Mouse (Mus musculus): ENCODE measurements at regions not wholly inside any gene's neighbourhood (a gene's known extent, or its start where the extent isn't known, plus 50 kb on each side); places are given as distances from the start of the nearest gene placed in this dataset.

DNA sequence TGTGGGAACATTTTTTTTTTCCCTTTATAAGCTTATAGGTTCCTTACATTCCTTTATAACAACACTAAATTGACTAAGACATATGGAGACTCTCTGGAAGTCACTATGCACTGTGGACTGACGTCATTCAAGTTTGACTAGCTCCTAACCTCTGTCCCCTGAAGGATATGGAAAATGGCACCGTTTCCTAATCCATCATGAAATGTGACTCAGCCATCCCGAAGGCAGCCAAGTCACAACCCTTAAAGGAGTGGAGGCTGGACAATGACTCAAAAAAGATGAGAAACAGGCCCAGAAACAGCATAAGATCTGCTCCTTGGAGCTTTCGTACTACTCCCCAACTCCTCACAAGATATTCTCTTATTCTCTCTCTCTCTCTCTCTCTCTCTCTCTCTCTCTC, 253.5 kb downstream of the Hhipl2 start:
- peaks cover 3% of the 10 kb centered on the region; the same call in 1 of the 2 replicates for H3K9me3 ChIP-seq (ENCODE audit: control insufficient read depth, low read length)
- ATAC-seq (ENCODE audit: low FRiP score, low TSS enrichment), result no peak
- no peak overlapping the region for H3K9ac ChIP-seq (ENCODE audit: low read depth, low read length)
- no peak overlapping the region for H3K4me2 ChIP-seq (replicated peaks; ENCODE audit: low read depth, low read length)
- H3K4me3 ChIP-seq (ENCODE audit: low read length), result no peak overlapping the region
- no peak overlapping the region for H3K27ac ChIP-seq (ENCODE audit: low read depth, low read length)
- no peaks in the 10 kb centered on the region for H3K27me3 ChIP-seq (ENCODE audit: control insufficient read depth, insufficient read depth, low read length)
- no peaks in the 10 kb centered on the region for H3K4me1 ChIP-seq (ENCODE audit: control insufficient read depth, insufficient read depth, low read length)
- 70% methylated on average over 4 of the region's 4 CpGs for WGBS
- H3K36me3 ChIP-seq (ENCODE audit: control insufficient read depth, insufficient read depth, low read length), result no peaks in the 10 kb centered on the region

DNA sequence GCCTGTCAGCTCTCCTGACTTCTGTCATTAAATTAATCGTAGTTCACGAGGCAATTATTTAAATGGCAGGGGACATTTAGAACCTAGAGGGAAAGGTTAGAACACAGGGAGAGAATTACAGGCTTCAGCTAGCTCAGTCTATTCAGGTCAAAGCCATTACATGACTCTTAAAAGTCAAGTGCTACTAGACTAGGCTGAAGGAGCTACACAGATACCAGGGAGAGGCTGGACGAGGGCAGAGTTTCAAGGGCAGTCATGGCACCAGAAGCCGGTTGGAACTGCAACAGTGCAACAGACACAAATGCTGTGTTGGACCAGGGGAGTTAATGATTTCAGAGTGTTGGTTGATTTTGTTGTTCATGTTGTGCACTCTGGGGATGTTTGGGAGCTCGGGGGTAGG, 254.5 kb downstream of the Hhipl2 start:
- H3K9ac ChIP-seq (ENCODE audit: low read depth, low read length), result no peak overlapping the region
- H3K4me2 ChIP-seq (replicated peaks; ENCODE audit: low read depth, low read length), result no peak overlapping the region
- no peaks in the 10 kb centered on the region for H3K27me3 ChIP-seq (ENCODE audit: control insufficient read depth, insufficient read depth, low read length)
- H3K4me1 ChIP-seq (ENCODE audit: control insufficient read depth, insufficient read depth, low read length), result no peaks in the 10 kb centered on the region
- WGBS, result 82% methylated on average over 5 of the region's 5 CpGs
- H3K27ac ChIP-seq (ENCODE audit: low read depth, low read length), result no peak overlapping the region
- no peak overlapping the region for H3K4me3 ChIP-seq (ENCODE audit: low read length)
- no peaks in the 10 kb centered on the region for H3K9me3 ChIP-seq (ENCODE audit: control insufficient read depth, low read length)
- ATAC-seq (ENCODE audit: low FRiP score, low TSS enrichment), result no peak
- H3K36me3 ChIP-seq (ENCODE audit: control insufficient read depth, insufficient read depth, low read length), result no peaks in the 10 kb centered on the region

DNA sequence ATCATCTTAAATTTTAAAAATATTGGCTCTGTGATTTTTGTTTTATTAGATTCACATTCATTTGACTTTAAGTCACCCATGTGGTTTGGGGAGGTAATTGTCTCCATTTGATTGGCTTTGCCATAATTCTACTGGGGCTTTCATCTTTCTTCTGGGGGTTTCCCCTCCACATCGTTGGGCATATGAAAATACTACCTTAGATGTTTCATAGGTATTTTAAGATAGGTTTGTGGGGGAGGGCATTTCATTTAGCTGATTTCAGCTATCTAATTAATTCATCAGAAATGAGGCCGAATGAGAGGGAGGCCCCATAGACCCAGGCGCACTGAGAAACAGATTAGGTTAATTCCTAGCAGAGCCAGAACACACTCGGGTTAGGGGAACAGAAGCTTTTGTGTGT, 259.6 kb downstream of the Hhipl2 start:
- Histone ChIP-seq H3K4me3 (ENCODE audit: low read length) (no peak overlapping the region), H3K36me3 (ENCODE audit: control insufficient read depth, insufficient read depth, low read length) (no peaks in the 10 kb centered on the region), H3K27me3 (ENCODE audit: control insufficient read depth, insufficient read depth, low read length) (no peaks in the 10 kb centered on the region), H3K4me2 (replicated peaks; ENCODE audit: low read depth, low read length) (no peak overlapping the region), H3K27ac (ENCODE audit: low read depth, low read length) (no peak overlapping the region), H3K4me1 (ENCODE audit: control insufficient read depth, insufficient read depth, low read length) (no peaks in the 10 kb centered on the region), H3K9ac (ENCODE audit: low read depth, low read length) (no peak overlapping the region), H3K9me3 (ENCODE audit: control insufficient read depth, low read length) (no peaks in the 10 kb centered on the region)
- 90% methylated on average over 4 of the region's 4 CpGs for WGBS
- no peak for ATAC-seq (ENCODE audit: low FRiP score, low TSS enrichment)

DNA sequence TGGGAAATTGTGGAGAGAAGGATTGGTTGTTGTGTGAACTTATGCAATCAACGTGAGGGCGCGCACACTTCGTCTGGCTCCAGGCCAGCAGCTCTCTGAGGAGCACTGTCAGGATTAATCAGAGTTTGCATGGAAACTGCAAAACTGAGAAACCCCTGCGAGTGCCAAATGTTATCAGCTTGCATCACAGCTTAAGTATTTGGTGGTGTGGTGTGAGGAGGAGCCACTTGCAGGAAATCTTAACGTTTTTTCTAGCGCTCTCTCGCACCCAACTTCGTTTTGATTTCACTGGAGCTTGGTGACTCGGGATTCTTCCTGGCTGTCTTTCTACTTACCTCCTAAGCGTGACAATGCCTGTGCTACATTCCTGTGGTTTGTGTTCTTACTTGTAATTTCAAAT, 261.9 kb downstream of the Hhipl2 start:
- H3K4me3 ChIP-seq (ENCODE audit: low read length), result no peak overlapping the region
- H3K4me2 ChIP-seq (replicated peaks; ENCODE audit: low read depth, low read length), result no peak overlapping the region
- H3K9me3 ChIP-seq (ENCODE audit: control insufficient read depth, low read length), result no peaks in the 10 kb centered on the region
- no peak overlapping the region for H3K9ac ChIP-seq (ENCODE audit: low read depth, low read length)
- H3K36me3 ChIP-seq (ENCODE audit: control insufficient read depth, insufficient read depth, low read length), result no peaks in the 10 kb centered on the region
- no peaks in the 10 kb centered on the region for H3K4me1 ChIP-seq (ENCODE audit: control insufficient read depth, insufficient read depth, low read length)
- no peak for ATAC-seq (ENCODE audit: low FRiP score, low TSS enrichment)
- WGBS, result 62% methylated on average over 11 of the region's 11 CpGs
- no peak overlapping the region for H3K27ac ChIP-seq (ENCODE audit: low read depth, low read length)
- no peaks in the 10 kb centered on the region for H3K27me3 ChIP-seq (ENCODE audit: control insufficient read depth, insufficient read depth, low read length)

DNA sequence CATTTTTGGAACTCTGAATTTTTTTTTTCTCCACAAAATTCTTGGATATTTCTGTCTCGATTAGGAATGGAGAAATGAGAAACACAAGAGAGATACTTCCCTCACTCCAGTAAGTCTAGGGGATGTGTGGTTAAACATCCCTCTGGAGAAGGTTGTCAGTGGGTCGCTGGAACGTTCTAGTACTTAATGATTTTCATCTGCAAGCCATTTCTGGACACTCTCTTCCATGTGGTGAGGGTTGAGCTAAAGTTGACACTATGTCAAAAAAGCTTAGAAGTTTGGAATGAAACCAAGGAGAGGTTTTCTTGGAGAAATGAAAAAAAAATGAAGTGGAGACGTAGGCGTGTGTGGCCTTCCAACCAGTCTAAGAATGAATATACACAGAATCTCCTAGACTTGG, 268.0 kb downstream of the Hhipl2 start:
- ATAC-seq (ENCODE audit: low FRiP score, low TSS enrichment), result no peak

DNA sequence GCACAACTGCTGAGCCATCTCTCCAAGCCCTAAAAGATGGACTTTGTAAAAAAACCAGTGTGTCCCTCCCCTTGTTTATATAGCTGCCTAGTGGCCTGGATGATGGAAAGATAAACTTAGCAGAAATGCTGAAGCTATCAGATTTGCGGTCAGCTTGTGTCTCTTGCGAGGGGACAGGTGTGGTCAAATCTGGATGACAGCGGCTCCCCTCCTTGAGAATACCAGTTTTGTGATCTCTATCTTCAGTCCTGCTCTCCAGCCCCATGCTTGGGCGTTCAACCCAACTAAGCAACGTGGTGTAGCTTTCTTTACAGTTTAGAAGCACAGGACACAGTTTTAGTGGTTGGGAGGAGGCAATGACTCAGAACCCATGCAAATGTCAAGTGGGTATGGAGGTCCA, 274.7 kb downstream of the Hhipl2 start:
- Histone ChIP-seq H3K4me2 (replicated peaks; ENCODE audit: low read depth, low read length) (no peak overlapping the region), H3K9me3 (ENCODE audit: control insufficient read depth, low read length) (no peaks in the 10 kb centered on the region), H3K4me1 (ENCODE audit: control insufficient read depth, insufficient read depth, low read length) (no peaks in the 10 kb centered on the region), H3K27ac (ENCODE audit: low read depth, low read length) (no peak overlapping the region), H3K4me3 (ENCODE audit: low read length) (no peak overlapping the region), H3K36me3 (ENCODE audit: control insufficient read depth, insufficient read depth, low read length) (no peaks in the 10 kb centered on the region), H3K9ac (ENCODE audit: low read depth, low read length) (no peak overlapping the region), H3K27me3 (ENCODE audit: control insufficient read depth, insufficient read depth, low read length) (no peaks in the 10 kb centered on the region)
- 75% methylated on average over 5 of the region's 5 CpGs for WGBS
- ATAC-seq (ENCODE audit: low FRiP score, low TSS enrichment), result no peak

More for the DNA sequence above, 268.0 kb downstream of the Hhipl2 start:
- Histone ChIP-seq H3K27me3 (ENCODE audit: control insufficient read depth, insufficient read depth, low read length) (no peaks in the 10 kb centered on the region), H3K4me3 (ENCODE audit: low read length) (no peak overlapping the region), H3K9me3 (ENCODE audit: control insufficient read depth, low read length) (no peaks in the 10 kb centered on the region), H3K9ac (ENCODE audit: low read depth, low read length) (no peak overlapping the region), H3K36me3 (ENCODE audit: control insufficient read depth, insufficient read depth, low read length) (no peaks in the 10 kb centered on the region), H3K4me1 (ENCODE audit: control insufficient read depth, insufficient read depth, low read length) (no peaks in the 10 kb centered on the region), H3K27ac (ENCODE audit: low read depth, low read length) (no peak overlapping the region), H3K4me2 (replicated peaks; ENCODE audit: low read depth, low read length) (no peak overlapping the region)
- WGBS, result 92% methylated on average over 5 of the region's 5 CpGs

DNA sequence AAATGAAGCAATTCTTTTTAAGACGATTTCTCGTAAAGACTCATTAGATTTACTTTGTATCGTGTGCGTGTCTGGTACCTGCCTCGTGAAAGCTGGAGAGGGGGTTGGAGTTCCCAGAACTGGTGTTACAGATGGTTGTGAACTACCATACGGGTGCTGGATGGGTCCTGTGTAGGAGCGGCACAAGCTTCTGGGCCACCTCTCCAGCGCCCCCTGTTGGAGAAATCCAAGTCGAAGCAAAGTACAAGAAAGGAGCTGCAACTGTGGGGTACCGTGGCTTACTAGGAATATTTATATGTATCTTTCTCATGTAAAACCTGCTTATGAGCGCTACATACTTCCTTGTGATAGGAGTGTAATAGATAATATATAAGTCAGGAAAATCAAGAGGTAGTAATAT, 281.3 kb downstream of the Hhipl2 start:
- Histone ChIP-seq H3K27ac (ENCODE audit: low read depth, low read length) (no peak overlapping the region), H3K4me1 (ENCODE audit: control insufficient read depth, insufficient read depth, low read length) (no peaks in the 10 kb centered on the region), H3K27me3 (ENCODE audit: control insufficient read depth, insufficient read depth, low read length) (no peaks in the 10 kb centered on the region), H3K9me3 (ENCODE audit: control insufficient read depth, low read length) (no peaks in the 10 kb centered on the region), H3K9ac (ENCODE audit: low read depth, low read length) (no peak overlapping the region), H3K36me3 (ENCODE audit: control insufficient read depth, insufficient read depth, low read length) (no peaks in the 10 kb centered on the region), H3K4me3 (ENCODE audit: low read length) (no peak overlapping the region), H3K4me2 (replicated peaks; ENCODE audit: low read depth, low read length) (no peak overlapping the region)
- 82% methylated on average over 11 of the region's 11 CpGs for WGBS
- ATAC-seq (ENCODE audit: low FRiP score, low TSS enrichment), result 0 out of 2 replicates have a peak, but pooled peaks have one; percentile 24

DNA sequence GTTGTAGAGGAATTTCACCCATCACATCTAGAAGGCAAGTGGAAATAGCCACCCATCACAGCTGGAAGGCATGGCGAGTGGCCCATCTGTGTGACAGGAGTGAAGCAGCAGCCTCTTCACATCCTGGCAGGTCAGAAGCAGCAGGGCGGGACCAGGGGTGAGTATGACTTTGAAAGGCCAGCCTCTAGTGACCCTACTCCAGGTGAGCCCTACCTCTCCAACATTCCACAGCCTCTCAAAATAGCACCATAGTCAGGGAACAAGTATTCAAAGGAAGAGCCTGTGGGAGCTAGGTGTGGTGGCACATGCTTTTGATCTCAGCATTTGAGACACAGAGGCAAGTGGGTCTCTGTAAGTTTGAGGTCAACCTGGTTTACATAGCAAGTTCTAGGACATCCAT, 284.9 kb downstream of the Hhipl2 start:
- 93% methylated on average over 2 of the region's 2 CpGs for WGBS
- ATAC-seq (ENCODE audit: low FRiP score, low TSS enrichment), result no peak
- no peaks in the 10 kb centered on the region for H3K27me3 ChIP-seq (ENCODE audit: control insufficient read depth, insufficient read depth, low read length)
- no peak overlapping the region for H3K27ac ChIP-seq (ENCODE audit: low read depth, low read length)
- H3K9ac ChIP-seq (ENCODE audit: low read depth, low read length), result no peak overlapping the region
- no peak overlapping the region for H3K4me2 ChIP-seq (replicated peaks; ENCODE audit: low read depth, low read length)
- no peaks in the 10 kb centered on the region for H3K9me3 ChIP-seq (ENCODE audit: control insufficient read depth, low read length)
- no peak overlapping the region for H3K4me3 ChIP-seq (ENCODE audit: low read length)
- no peaks in the 10 kb centered on the region for H3K4me1 ChIP-seq (ENCODE audit: control insufficient read depth, insufficient read depth, low read length)
- H3K36me3 ChIP-seq (ENCODE audit: control insufficient read depth, insufficient read depth, low read length), result no peaks in the 10 kb centered on the region

DNA sequence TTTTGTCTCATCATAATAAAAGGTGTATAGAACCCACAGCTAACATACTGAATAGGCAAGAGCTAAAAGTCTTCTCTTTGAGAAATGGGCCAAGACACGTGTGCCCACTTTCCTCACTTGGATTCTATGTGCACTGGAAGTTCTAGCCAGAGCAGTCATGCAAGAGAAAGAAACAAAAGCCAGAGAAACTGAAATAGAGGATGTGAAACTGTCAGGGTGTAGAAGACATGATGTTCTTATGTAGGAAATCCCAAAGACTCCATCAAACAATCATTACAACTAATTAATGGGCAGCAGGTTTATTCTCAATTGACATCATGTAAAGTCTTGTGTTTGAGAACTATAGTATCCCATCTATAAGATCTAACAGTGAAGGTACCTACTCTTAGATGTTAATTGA, 294.9 kb downstream of the Hhipl2 start:
- H3K4me1 ChIP-seq (ENCODE audit: control insufficient read depth, insufficient read depth, low read length), result no peaks in the 10 kb centered on the region
- no peak overlapping the region for H3K27ac ChIP-seq (ENCODE audit: low read depth, low read length)
- no peak overlapping the region for H3K4me2 ChIP-seq (replicated peaks; ENCODE audit: low read depth, low read length)
- no peak overlapping the region for H3K9ac ChIP-seq (ENCODE audit: low read depth, low read length)
- H3K4me3 ChIP-seq (ENCODE audit: low read length), result no peak overlapping the region
- no peaks in the 10 kb centered on the region for H3K9me3 ChIP-seq (ENCODE audit: control insufficient read depth, low read length)
- WGBS, result 81% methylated on average over 1 of the region's 1 CpGs
- no peaks in the 10 kb centered on the region for H3K36me3 ChIP-seq (ENCODE audit: control insufficient read depth, insufficient read depth, low read length)
- H3K27me3 ChIP-seq (ENCODE audit: control insufficient read depth, insufficient read depth, low read length), result no peaks in the 10 kb centered on the region
- no peak for ATAC-seq (ENCODE audit: low FRiP score, low TSS enrichment)

DNA sequence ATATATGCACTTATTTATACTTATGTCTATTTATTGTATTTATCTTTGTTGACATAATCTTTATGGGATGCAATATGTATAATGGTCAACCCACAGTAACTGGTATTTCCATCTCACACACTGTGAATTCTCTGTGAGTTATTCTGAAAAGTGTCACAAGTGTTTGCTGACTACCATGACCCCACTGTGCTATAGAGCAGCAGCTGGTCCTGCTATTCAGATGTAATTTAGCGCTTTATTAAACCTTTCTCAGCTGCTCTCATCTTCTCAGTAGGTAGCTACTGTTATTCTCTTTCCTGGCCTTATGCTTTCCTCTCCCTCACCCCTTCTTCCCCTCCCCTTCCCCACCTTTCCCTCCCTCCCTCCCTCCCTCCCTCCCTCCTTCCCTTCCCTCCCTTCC, 296.0 kb upstream of the Dusp10 start:
- H3K4me3 ChIP-seq (ENCODE audit: low read length), result no peak overlapping the region
- no peaks in the 10 kb centered on the region for H3K9me3 ChIP-seq (ENCODE audit: control insufficient read depth, low read length)
- H3K27me3 ChIP-seq (ENCODE audit: control insufficient read depth, insufficient read depth, low read length), result no peaks in the 10 kb centered on the region
- no peak overlapping the region for H3K4me2 ChIP-seq (replicated peaks; ENCODE audit: low read depth, low read length)
- no peak for ATAC-seq (ENCODE audit: low FRiP score, low TSS enrichment)
- H3K27ac ChIP-seq (ENCODE audit: low read depth, low read length), result no peak overlapping the region
- WGBS, result 88% methylated on average over 1 of the region's 1 CpGs
- H3K9ac ChIP-seq (ENCODE audit: low read depth, low read length), result no peak overlapping the region
- no peaks in the 10 kb centered on the region for H3K36me3 ChIP-seq (ENCODE audit: control insufficient read depth, insufficient read depth, low read length)
- no peaks in the 10 kb centered on the region for H3K4me1 ChIP-seq (ENCODE audit: control insufficient read depth, insufficient read depth, low read length)

All from kidney, embryonic 14.5 days (tissue).